Mouse (Mus musculus): ENCODE measurements around the gene Mmp21.

The Mmp21 gene

GRCm38 (mm10) chr7:133662467-133662866, 17.4 kb downstream of the Mmp21 start:
- DNase-seq (ENCODE audit: low spot score) = no peak

- DNase-seq (ENCODE audit: low spot score) = no peak
Observed at GRCm38 (mm10) chr7:133645716-133646115, 34.1 kb downstream of the Mmp21 start.

GRCm38 (mm10) chr7:133638821-133639220, 41.0 kb downstream of the Mmp21 start:
- no peak for DNase-seq (ENCODE audit: low spot score)

GRCm38 (mm10) chr7:133638306-133638705, 41.6 kb downstream of the Mmp21 start:
- no peak for DNase-seq (ENCODE audit: low spot score)

- peak; percentile 98 for DNase-seq (ENCODE audit: low spot score)
Observed at GRCm38 (mm10) chr7:133637361-133638305, 42.2 kb downstream of the Mmp21 start, which contains the start of gene Edrf1. Gene Edrf1 (plus strand): TSS chr7:133637543.

GRCm38 (mm10) chr7:133636738-133637352, 43.0 kb downstream of the Mmp21 start:
- peak; percentile 69 for DNase-seq (ENCODE audit: low spot score)

- no peak for DNase-seq (ENCODE audit: low spot score)
Observed at GRCm38 (mm10) chr7:133634932-133635650, 44.8 kb downstream of the Mmp21 start.

GRCm38 (mm10) chr7:133632476-133632875, 47.4 kb downstream of the Mmp21 start:
- no peak for DNase-seq (ENCODE audit: low spot score)

GRCm38 (mm10) chr7:133630821-133631220, 49.0 kb downstream of the Mmp21 start:
- DNase-seq (ENCODE audit: low spot score) = no peak

- DNase-seq (ENCODE audit: low spot score) = no peak
Observed at GRCm38 (mm10) chr7:133627184-133627936, 52.5 kb downstream of the Mmp21 start.
